Mouse (Mus musculus): ENCODE results near the gene Pla2g10. TPM values are rescaled to one million over a fixed set of nuclear protein-coding genes. Genes with fewer than 3 reads are reported as not detected.

The Pla2g10 gene
- polyA plus RNA-seq, 1 experiment from 2014 or later = 0.28 TPM

DNA sequence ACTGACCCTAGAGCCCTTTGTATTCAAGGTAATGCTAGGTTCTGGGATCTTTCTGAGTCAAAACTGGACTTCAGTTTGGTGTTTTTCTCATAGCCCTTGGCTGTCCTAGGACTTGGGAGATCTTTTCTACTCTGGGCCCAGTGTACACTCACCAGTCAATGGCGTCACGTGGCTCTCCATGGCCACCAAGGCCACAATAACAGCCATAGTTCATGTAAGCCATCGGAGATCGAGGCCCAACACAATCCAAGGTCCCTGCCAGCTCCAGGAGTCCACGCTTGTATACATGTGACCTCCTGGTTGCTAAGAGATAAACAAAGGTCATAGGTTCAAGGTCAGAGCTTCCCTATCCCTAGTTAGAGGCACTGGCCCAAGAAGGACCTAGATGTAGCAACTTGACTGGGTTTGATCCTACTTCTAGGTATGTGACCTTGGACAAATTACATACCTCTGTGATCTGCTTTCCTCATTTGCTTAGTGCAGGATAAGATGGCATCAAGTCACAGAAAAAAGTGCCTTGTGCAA lies 2.9 kb downstream of the Pla2g10 start:
- ATAC-seq (ENCODE audit: insufficient number of reproducible peaks, low FRiP score, low TSS enrichment, low read depth) = no peak
- H3K4me3 ChIP-seq (replicated peaks) = no peak overlapping the region
- 0 out of 2 replicates have a peak, but pooled peaks cover 4% of the 10 kb centered on the region for H3K4me1 ChIP-seq
- no peak overlapping the region for H3K27ac ChIP-seq (replicated peaks)
- WGBS = 88% methylated on average over 5 of the region's 5 CpGs
- no peaks in the 10 kb centered on the region for H3K9me3 ChIP-seq (replicated peaks)
- H3K9ac ChIP-seq = no peak overlapping the region
- H3K36me3 ChIP-seq = no peaks in the 10 kb centered on the region
- no peak overlapping the region for H3K4me2 ChIP-seq (replicated peaks)
- H3K27me3 ChIP-seq = no peaks in the 10 kb centered on the region

DNA sequence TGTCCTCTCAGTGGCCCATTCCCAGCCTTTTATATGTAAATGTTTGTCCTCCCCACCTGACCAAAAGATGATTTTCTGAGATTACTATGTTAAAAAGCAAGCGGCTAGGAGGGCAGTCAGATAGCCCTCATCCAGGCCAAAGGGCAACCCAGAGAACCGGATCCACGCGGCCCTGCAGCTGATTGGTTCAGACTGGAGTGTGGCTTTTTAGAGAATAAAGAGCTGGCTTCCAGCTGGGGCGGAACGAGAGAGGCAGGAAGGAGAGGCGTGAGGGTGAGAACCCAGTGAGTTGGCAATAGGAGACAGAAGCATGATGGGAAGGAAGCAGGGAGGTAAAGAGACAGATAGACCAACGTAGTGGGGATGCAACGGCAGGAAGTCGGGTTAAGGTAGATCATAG lies 7.8 kb downstream of the Pla2g10 start:
- no peak overlapping the region for H3K9ac ChIP-seq
- no peak for ATAC-seq (ENCODE audit: insufficient number of reproducible peaks, low FRiP score, low TSS enrichment, low read depth)
- no peak overlapping the region for H3K4me2 ChIP-seq (replicated peaks)
- no peaks in the 10 kb centered on the region for H3K27me3 ChIP-seq
- H3K9me3 ChIP-seq (replicated peaks) = no peaks in the 10 kb centered on the region
- H3K4me3 ChIP-seq (replicated peaks) = no peak overlapping the region
- no peaks in the 10 kb centered on the region for H3K36me3 ChIP-seq
- WGBS = 39% methylated on average over 10 of the region's 10 CpGs
- H3K27ac ChIP-seq (replicated peaks) = no peak overlapping the region
- H3K4me1 ChIP-seq = no peaks in the 10 kb centered on the region

DNA sequence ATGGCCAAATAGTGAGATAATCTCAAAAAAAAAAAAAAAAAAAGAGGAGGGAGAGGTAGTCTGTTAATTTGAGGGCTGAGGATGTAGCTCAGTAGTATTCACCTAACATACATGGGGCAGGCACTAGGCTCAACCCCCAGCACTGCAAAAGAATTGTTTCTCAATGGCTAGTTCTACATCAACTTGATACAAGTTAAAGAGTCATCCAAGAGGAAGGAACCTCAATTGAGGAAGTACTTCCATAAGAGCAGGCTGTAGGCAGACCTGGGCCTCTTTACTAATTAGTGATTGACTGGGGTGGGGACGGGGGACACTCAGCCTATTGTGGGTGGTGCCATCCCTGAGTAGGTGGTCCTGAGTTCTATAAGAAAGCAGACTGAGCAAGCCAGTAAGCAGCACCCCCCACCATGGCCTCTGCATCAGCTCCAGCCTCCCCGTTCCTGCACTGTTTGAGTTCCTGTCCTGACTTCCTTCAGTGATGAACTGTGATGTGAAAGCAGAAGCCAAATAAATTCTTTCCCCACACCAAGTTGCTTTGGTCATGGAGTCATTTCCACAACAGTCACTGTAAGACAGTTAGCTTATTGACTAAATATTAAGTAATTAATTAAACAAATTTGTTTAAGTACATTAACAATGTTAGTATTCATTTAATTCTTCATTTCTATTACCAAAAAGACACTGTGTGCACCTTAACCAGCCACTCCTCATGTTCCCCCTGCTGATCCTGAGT lies 13.8 kb downstream of the Pla2g10 start:
- no peak for ATAC-seq (ENCODE audit: insufficient number of reproducible peaks, low FRiP score, low TSS enrichment, low read depth)
- Histone ChIP-seq H3K27ac (replicated peaks) (no peak overlapping the region), H3K36me3 (no peaks in the 10 kb centered on the region), H3K9me3 (replicated peaks) (no peaks in the 10 kb centered on the region), H3K4me2 (replicated peaks) (no peak overlapping the region), H3K27me3 (no peaks in the 10 kb centered on the region), H3K4me1 (no peaks in the 10 kb centered on the region), H3K9ac (no peak overlapping the region), H3K4me3 (replicated peaks) (no peak overlapping the region)
- 88% methylated on average over 2 of the region's 2 CpGs for WGBS

DNA sequence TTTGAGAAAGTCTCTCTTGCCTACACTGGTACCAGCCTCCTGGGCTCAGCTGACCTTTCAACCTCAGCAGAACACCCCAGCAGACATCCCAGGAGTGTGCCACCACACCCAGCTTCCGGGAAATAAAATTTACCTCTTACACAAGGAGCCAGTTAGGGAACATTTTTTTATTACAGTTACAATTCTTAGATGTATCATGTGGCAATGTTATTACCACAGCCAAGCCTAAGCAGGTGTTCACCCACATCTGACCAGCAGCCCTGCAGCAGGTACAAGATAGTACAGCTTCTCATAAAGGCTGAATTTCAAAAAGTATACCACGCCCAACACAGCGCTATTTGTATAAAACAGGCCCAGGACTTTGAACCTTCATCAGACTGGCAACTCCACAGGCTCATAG lies 15.9 kb downstream of the Pla2g10 start:
- no peak overlapping the region for H3K27ac ChIP-seq (replicated peaks)
- no peaks in the 10 kb centered on the region for H3K9me3 ChIP-seq (replicated peaks)
- H3K27me3 ChIP-seq = no peaks in the 10 kb centered on the region
- H3K4me2 ChIP-seq (replicated peaks) = no peak overlapping the region
- H3K4me1 ChIP-seq = no peaks in the 10 kb centered on the region
- H3K9ac ChIP-seq = no peak overlapping the region
- H3K36me3 ChIP-seq = no peaks in the 10 kb centered on the region
- no peak overlapping the region for H3K4me3 ChIP-seq (replicated peaks)
- no peak for ATAC-seq (ENCODE audit: insufficient number of reproducible peaks, low FRiP score, low TSS enrichment, low read depth)
- 77% methylated on average over 3 of the region's 3 CpGs for WGBS

DNA sequence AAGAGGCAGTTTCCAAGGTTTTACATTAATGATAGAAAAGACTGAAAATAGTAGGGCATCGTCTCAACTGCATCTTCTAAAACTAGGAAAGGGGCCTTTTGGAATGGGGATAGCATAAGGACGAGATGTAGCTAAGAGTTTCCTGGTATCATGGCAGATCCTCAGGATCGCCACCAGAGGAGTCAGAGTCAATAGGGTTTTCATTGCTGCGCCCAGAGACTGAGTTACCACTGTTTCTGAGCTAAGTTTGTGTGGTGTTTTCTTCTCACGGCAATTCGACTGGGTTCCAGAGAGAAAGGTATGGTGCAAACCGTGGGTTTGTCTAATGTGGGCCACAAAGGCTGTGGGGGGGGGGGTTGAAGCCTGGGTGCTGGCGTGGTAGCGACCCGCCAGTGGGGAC lies 26.1 kb downstream of the Pla2g10 start:
- Histone ChIP-seq H3K4me2 (replicated peaks) (no peak overlapping the region), H3K4me3 (replicated peaks) (no peak overlapping the region), H3K9ac (no peak overlapping the region), H3K27me3 (no peaks in the 10 kb centered on the region), H3K27ac (replicated peaks) (no peak overlapping the region), H3K36me3 (peaks cover 40% of the 10 kb centered on the region), H3K9me3 (replicated peaks) (no peaks in the 10 kb centered on the region), H3K4me1 (no peaks in the 10 kb centered on the region)
- no peak for ATAC-seq (ENCODE audit: insufficient number of reproducible peaks, low FRiP score, low TSS enrichment, low read depth)
- 87% methylated on average over 9 of the region's 10 CpGs for WGBS

DNA sequence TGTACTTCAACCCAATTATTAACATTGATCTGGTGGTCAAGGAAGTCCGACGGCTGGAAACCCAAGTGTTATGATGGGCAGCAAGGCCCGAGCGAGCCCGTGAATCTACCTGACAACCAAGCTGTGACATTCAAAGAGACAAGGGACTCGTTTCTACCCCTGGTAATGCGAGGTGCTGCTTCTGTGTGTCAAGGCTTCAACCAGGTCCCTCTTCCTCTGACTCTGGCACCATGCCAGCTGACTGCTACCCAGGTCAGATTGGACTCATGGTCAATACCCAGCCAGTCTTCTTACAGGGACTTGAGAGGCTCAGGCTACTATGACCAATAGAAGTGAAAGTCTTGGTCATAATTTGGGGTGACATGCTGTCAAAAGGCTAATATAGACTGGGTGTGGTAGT lies 28.6 kb downstream of the Pla2g10 start:
- Histone ChIP-seq H3K4me2 (replicated peaks) (no peak overlapping the region), H3K36me3 (peaks cover 60% of the 10 kb centered on the region), H3K9me3 (replicated peaks) (no peaks in the 10 kb centered on the region), H3K4me3 (replicated peaks) (no peak overlapping the region), H3K27me3 (no peaks in the 10 kb centered on the region), H3K4me1 (no peaks in the 10 kb centered on the region), H3K9ac (no peak overlapping the region), H3K27ac (replicated peaks) (no peak overlapping the region)
- WGBS = 97% methylated on average over 7 of the region's 7 CpGs
- ATAC-seq (ENCODE audit: insufficient number of reproducible peaks, low FRiP score, low TSS enrichment, low read depth) = no peak

DNA sequence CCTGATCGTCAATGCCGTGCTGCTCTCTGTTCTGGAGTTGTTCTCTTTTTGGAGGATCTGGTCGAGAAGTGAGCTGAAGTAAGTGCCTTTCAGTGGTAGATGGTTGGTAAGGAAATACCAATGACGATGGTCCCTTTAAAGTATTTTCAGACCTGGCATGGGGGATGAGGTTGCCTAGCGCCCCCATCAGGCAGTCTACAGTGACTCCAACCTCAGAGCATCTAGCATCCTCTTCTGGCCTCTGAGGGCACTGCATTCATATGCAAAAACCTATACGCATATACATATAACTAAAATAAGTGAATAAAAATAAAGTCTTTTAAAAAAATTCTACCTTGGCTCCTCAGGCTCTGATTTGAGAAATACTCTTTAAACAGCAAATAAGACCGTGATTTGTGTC lies 31.8 kb downstream of the Pla2g10 start:
- H3K36me3 ChIP-seq = peaks cover 66% of the 10 kb centered on the region
- H3K4me1 ChIP-seq = no peaks in the 10 kb centered on the region
- H3K9me3 ChIP-seq (replicated peaks) = no peaks in the 10 kb centered on the region
- no peak overlapping the region for H3K9ac ChIP-seq
- no peak overlapping the region for H3K4me2 ChIP-seq (replicated peaks)
- ATAC-seq (ENCODE audit: insufficient number of reproducible peaks, low FRiP score, low TSS enrichment, low read depth) = no peak
- no peak overlapping the region for H3K27ac ChIP-seq (replicated peaks)
- WGBS = 90% methylated on average over 7 of the region's 7 CpGs
- no peak overlapping the region for H3K4me3 ChIP-seq (replicated peaks)
- H3K27me3 ChIP-seq = no peaks in the 10 kb centered on the region

DNA sequence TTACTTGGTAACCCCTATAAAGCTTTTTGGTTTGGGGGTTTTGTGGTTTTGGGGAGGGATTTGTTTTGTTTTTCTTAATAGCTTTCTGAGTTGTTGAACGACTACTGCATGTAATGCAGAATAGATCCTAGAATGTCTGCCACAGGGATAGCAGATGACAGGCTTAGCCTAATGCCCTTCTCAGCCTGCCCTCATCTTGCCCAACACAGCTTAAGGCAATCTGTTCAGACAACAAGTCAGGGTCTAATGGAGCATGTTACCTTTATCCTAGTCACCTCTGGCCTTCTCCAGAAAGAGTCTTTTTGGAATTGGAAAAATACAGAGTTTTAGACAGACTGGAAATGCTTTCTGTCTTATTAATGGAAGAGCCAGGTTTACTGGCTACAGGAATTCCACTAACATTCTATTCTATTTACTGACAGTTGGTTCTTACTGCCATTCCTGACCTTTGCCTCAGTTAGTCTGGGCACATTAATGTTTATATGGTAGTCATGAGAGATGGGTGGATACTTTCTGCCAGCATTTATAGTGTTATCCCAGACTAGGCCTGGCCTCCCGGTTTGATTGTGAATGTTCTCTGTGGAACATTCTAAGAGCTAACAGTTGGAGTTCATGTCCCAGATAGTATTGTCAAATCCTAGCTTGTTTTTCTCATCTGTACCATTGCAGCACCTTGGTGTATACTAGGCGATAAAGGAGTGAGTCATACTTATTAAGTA lies 52.0 kb downstream of the Pla2g10 start:
- Histone ChIP-seq H3K4me2 (replicated peaks) (no peak overlapping the region), H3K27me3 (no peaks in the 10 kb centered on the region), H3K4me1 (no peaks in the 10 kb centered on the region), H3K4me3 (replicated peaks) (no peak overlapping the region), H3K36me3 (peaks cover 21% of the 10 kb centered on the region), H3K9me3 (replicated peaks) (no peaks in the 10 kb centered on the region), H3K9ac (no peak overlapping the region), H3K27ac (replicated peaks) (no peak overlapping the region)
- 85% methylated on average over 3 of the region's 3 CpGs for WGBS
- no peak for ATAC-seq (ENCODE audit: insufficient number of reproducible peaks, low FRiP score, low TSS enrichment, low read depth)

DNA sequence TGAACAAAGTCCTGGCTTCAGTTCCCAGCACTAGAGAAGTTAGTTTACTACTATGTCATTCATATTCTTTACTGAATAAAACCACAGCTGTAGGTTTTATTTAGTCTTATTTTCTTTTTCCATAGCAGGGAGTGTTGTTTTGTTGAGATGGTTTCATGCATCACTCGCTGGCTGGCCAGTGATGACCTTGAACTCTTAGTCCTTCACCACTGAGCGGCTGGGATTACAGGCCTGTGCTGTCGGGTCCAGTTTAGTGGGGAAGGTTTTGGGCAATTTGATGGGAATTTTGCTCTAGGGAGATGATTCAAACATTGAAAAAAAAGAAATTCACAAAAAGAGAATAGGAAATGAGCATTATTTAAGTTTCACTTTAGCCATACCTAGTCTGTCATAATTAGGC lies 56.3 kb downstream of the Pla2g10 start:
- H3K9ac ChIP-seq = no peak overlapping the region
- H3K4me1 ChIP-seq = peaks cover 17% of the 10 kb centered on the region
- H3K36me3 ChIP-seq = peaks cover 18% of the 10 kb centered on the region
- no peaks in the 10 kb centered on the region for H3K27me3 ChIP-seq
- ATAC-seq (ENCODE audit: insufficient number of reproducible peaks, low FRiP score, low TSS enrichment, low read depth) = no peak
- 91% methylated on average over 3 of the region's 3 CpGs for WGBS
- no peak overlapping the region for H3K4me3 ChIP-seq (replicated peaks)
- no peak overlapping the region for H3K4me2 ChIP-seq (replicated peaks)
- no peak overlapping the region for H3K27ac ChIP-seq (replicated peaks)
- H3K9me3 ChIP-seq (replicated peaks) = no peaks in the 10 kb centered on the region

DNA sequence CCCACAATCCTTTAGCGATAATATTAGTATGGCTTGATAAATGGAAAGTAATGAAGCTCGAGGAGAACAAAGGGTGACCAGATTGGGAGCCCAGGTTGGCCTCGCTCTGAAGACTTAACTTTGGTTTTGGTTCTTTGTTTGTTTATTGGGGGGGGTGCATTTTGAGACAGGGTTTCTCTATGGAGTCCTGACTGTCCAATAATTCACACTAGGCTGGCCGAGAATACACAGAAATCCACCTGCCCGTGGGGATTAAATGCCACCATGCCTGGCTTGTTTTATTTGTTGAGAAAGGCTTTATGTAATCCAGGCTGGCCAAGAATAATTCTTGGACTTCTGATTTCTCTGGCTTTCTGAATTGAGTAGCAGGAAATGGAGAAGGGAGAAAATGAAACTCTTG lies 57.7 kb downstream of the Pla2g10 start:
- ATAC-seq (ENCODE audit: insufficient number of reproducible peaks, low FRiP score, low TSS enrichment, low read depth) = no peak
- peak overlapping the region; percentile 90 for H3K4me3 ChIP-seq (replicated peaks)
- H3K27ac ChIP-seq (replicated peaks) = no peak overlapping the region
- H3K4me1 ChIP-seq = peaks cover 17% of the 10 kb centered on the region
- peak overlapping the region; percentile 56; the same call in 1 of the 2 replicates for H3K4me2 ChIP-seq (replicated peaks)
- H3K27me3 ChIP-seq = no peaks in the 10 kb centered on the region
- peaks cover 18% of the 10 kb centered on the region for H3K36me3 ChIP-seq
- 78% methylated on average over 5 of the region's 5 CpGs for WGBS
- no peak overlapping the region for H3K9ac ChIP-seq
- H3K9me3 ChIP-seq (replicated peaks) = no peaks in the 10 kb centered on the region

DNA sequence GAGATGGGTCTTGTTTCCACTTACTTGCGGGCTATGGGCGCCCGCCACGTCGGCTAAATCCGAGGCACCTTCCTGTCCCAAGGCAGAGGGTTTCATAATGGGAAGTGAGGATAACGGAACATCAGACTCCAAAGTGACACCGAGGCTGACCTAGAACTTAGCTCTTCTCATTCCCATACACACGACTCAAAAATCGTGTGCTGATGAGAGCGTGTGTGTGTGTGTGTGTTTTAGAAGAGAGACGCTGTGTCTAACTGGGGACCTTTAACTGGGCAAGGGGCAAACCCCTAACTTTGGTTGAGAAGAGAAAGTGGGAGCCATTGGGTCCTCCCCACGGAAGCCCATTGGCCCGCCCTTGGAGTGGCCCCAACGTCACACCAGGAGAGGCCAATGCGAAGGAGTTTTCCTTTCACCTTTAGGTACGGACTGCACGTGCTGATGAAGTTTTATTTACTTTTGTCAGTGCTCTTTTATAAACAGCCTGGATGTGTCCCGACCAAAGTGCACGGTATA lies 58.3 kb downstream of the Pla2g10 start:
- no peak; the same call in 1 of the 2 replicates for ATAC-seq (ENCODE audit: insufficient number of reproducible peaks, low FRiP score, low TSS enrichment, low read depth)
- Histone ChIP-seq H3K4me1 (peaks cover 19% of the 10 kb centered on the region), H3K4me2 (replicated peaks) (peak overlapping the region; percentile 56), H3K9ac (peak overlapping the region; percentile 82), H3K9me3 (replicated peaks) (no peaks in the 10 kb centered on the region), H3K36me3 (peaks cover 12% of the 10 kb centered on the region), H3K27me3 (no peaks in the 10 kb centered on the region), H3K27ac (replicated peaks) (peak overlapping the region; percentile 90; the same call in 1 of the 2 replicates), H3K4me3 (replicated peaks) (peak overlapping the region; percentile 90)
- 1% methylated on average over 20 of the region's 20 CpGs for WGBS
